Comparison of ENCODE assay signal across 8 mouse cellular contexts in genomic region chr5:76184286-76185080, GRCm38 (mm10). TPM values are rescaled to one million over a fixed set of nuclear protein-coding genes. Genes with fewer than 3 reads are reported as not detected.
A peak's percentile ranks its signal among the peaks of the same experiment; 100 is the strongest.
DNase-seq lines count a peak whose midpoint lies in the region; ATAC-seq and TF ChIP-seq lines count a peak whose summit lies in the region.

No protein-coding gene starts in this region.

- H3K27me3 ChIP-seq in hindbrain, embryonic 16.5 days (replicated peaks; ENCODE audit: control insufficient read depth, insufficient read depth, low read length) = no peaks in the 10 kb centered on the region

- H3K4me3 ChIP-seq in gastrocnemius, adult 2 months = peak overlapping the region; percentile 83
- peak overlapping the region; percentile 99 for H3K4me3 ChIP-seq in hindbrain, embryonic 16.5 days (ENCODE audit: low read length)

- H3K9me3 ChIP-seq in hindbrain, embryonic 16.5 days (ENCODE audit: control insufficient read depth, low read length) = no peaks in the 10 kb centered on the region

- peak overlapping the region; percentile 95 for H3K4me2 ChIP-seq in hindbrain, embryonic 16.5 days (ENCODE audit: low read length)

- ATAC-seq in activated CD4-positive, CD25-positive, alpha-beta regulatory T cell, adult 4 months = peak; percentile 40
- ATAC-seq in hindbrain, embryonic 16.5 days = peak; percentile 83
- ATAC-seq in megakaryocyte progenitor cell, adult 5-6 weeks (replicated peaks; ENCODE audit: poor library complexity) = peak; percentile 47

- H3K27ac ChIP-seq in gastrocnemius, adult 2 months = peak overlapping the region; percentile 91
- H3K27ac ChIP-seq in hindbrain, embryonic 16.5 days (ENCODE audit: low read depth, low read length) = peak overlapping the region; percentile 93

- peaks cover 15% of the 10 kb centered on the region for H3K4me1 ChIP-seq in hindbrain, embryonic 16.5 days (ENCODE audit: control insufficient read depth, insufficient read depth, low read depth, low read length)

- 4% methylated on average over 38 of the region's 38 CpGs for WGBS in hindbrain, embryonic 16.5 days

- H3K9ac ChIP-seq in hindbrain, embryonic 16.5 days (ENCODE audit: low read depth, low read length) = peak overlapping the region; percentile 98

- intact Hi-C loops in gastrocnemius, adult 2 months (cut with DNase I) = loop anchor here (5.0 kb wide), 1 partner anchor 42 kb away; the partner anchor contains the start of gene Srd5a3
- intact Hi-C loops in left cerebral cortex, postnatal 14 days (cut with DNase I) = no loop called here

- TF ChIP-seq CTCF in gastrocnemius, adult 2 months (IDR thresholded peaks at IDR 0.05) = no peak

- no peaks in the 10 kb centered on the region for H3K36me3 ChIP-seq in hindbrain, embryonic 16.5 days (ENCODE audit: control insufficient read depth, insufficient read depth, low read length)

- DNase-seq in cerebellum, postnatal 4 days (ENCODE audit: low spot score in 2 of 2) = peak; percentile 44 to 69
- peak; percentile 82 for DNase-seq in gastrocnemius, adult 2 months
- DNase-seq in left cerebral cortex, postnatal 14 days (ENCODE audit: low spot score in 2 of 2) = peak; percentile 18 to 39
- peak; percentile 60 for DNase-seq in right cerebral cortex, postnatal 14 days
- peak; percentile 46 to 59 for DNase-seq in urinary bladder, postnatal 36 days (ENCODE audit: low spot score in 2 of 2)

RNA-seq across cellular contexts. Expression of gene Tmem165, which starts 0.8 kb away (rescaled TPM):
- 10 to 100 TPM in 1 of 2 experiments, 1 to 10 TPM in 1; 7.9 to 13.8 TPM for polyA plus RNA-seq in activated CD4-positive, CD25-positive, alpha-beta regulatory T cell, adult 4 months (2017; shearing (Covaris generic))
- 10 to 100 TPM; 15.2 TPM for total RNA-seq in gastrocnemius, adult 2 months (2021)
- 42.8 and 46.3 TPM in 2 replicates for polyA plus RNA-seq in hindbrain, embryonic 16.5 days (2015; fragmentation: Nextera tagmentation; extraction: Ambion mirVana)
- total RNA-seq in left cerebral cortex, postnatal 14 days (2021) = 10 to 100 TPM; 36.1 to 36.3 TPM
- total RNA-seq in megakaryocyte progenitor cell, adult 5-6 weeks (2015) = 132 and 134 TPM in 2 replicates
- 118 and 124 TPM in 2 replicates for total RNA-seq in megakaryocyte progenitor cell, adult 5-6 weeks (2017)

RNA-seq across cellular contexts. Expression of gene Srd5a3, which starts 44.4 kb away (rescaled TPM):
- polyA plus RNA-seq in activated CD4-positive, CD25-positive, alpha-beta regulatory T cell, adult 4 months (2017; shearing (Covaris generic)) = 10 to 100 TPM; 28.2 to 36.6 TPM
- 1 to 10 TPM; 3.0 to 3.9 TPM for total RNA-seq in gastrocnemius, adult 2 months (2021)
- polyA plus RNA-seq in hindbrain, embryonic 16.5 days (2015; fragmentation: Nextera tagmentation; extraction: Ambion mirVana) = 20.4 and 22.9 TPM in 2 replicates
- total RNA-seq in left cerebral cortex, postnatal 14 days (2021) = 10 to 100 TPM; 17.8 to 19.2 TPM
- total RNA-seq in megakaryocyte progenitor cell, adult 5-6 weeks (2015) = 42.1 and 52.7 TPM in 2 replicates
- 26.5 and 35.5 TPM in 2 replicates for total RNA-seq in megakaryocyte progenitor cell, adult 5-6 weeks (2017)

Comparison
In these comparisons a context has a peak if more than half of its experiments do, and no peak if none do; other contexts are left out.
1. Peak in every context shown above with its lines: DNase-seq, ATAC-seq, H3K4me3 ChIP-seq and H3K27ac ChIP-seq.
2. DNase-seq: peak in every context shown above with its lines; median percentile 82 in gastrocnemius, adult 2 months; 60 in right cerebral cortex, postnatal 14 days; 56 in cerebellum, postnatal 4 days; 52 in urinary bladder, postnatal 36 days; 28 in left cerebral cortex, postnatal 14 days.